Comparison of ENCODE assay signal across 32 mouse cellular contexts in the genomic region with DNA sequence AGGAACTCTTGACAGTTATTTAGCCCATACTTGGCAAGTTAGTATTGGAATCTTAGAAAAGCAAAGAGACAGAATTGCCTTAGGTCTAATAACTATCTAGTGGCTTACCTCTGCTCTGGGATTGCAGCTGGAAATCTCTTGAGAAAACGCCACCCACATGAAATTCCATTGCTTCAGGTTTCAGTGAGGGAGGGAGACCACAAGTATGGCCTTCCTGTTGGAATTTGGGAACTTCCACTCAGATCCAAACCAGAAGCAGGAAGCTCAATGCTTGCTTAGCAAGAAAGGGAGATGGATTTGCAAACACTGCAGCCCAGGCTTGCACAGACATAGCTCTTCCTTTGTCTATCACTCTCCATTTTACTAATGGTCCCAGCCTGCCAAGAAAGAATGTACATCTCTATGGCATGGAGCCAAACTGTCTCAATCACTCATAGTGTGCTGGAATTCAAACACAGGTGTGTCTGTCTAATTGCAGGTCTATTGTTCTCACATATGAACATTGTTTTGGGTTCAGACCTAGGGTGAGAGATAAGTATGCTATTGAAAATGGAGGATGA.
DNase-seq lines count a peak whose midpoint lies in the region; ATAC-seq and TF ChIP-seq lines count a peak whose summit lies in the region.
"Had no signal": no experiment of that assay in that cellular context is flagged by ENCODE, and none has a peak within 500 bp of the region (broad histone marks: within the 10 kb centered on the region; RNA-seq: fewer than 3 reads in every experiment).

No protein-coding gene starts in this region.

- H3K9ac ChIP-seq in limb, embryonic 14.5 days (ENCODE audit: low read depth, low read length, severe bottlenecking) = no peak overlapping the region
- H3K9ac ChIP-seq in midbrain, embryonic 11.5 days (ENCODE audit: low read length) = no peak overlapping the region
- H3K9ac ChIP-seq: forebrain, postnatal 0 days; hindbrain, embryonic 12.5 days; intestine, embryonic 15.5 days; liver, embryonic 14.5 days; midbrain, embryonic 12.5 days; neural tube, embryonic 12.5 days had no signal

- ATAC-seq in limb, embryonic 14.5 days (ENCODE audit: low FRiP score, low read depth) = no peak
- no peak for ATAC-seq in midbrain, embryonic 11.5 days (ENCODE audit: low FRiP score)
- ATAC-seq: forebrain, postnatal 0 days; hindbrain, postnatal 0 days; intestine, embryonic 15.5 days had no signal

- no peak overlapping the region for H3K27ac ChIP-seq in limb, embryonic 14.5 days (replicated peaks; ENCODE audit: low read depth, low read length)
- no peak overlapping the region for H3K27ac ChIP-seq in limb, embryonic 10.5 days
- no peak overlapping the region for H3K27ac ChIP-seq in midbrain, embryonic 11.5 days (ENCODE audit: low read depth, low read length)
- H3K27ac ChIP-seq: forebrain, embryonic 10.5 days; heart, embryonic 10.5 days; hindbrain, embryonic 12.5 days; hindbrain, postnatal 0 days; intestine, embryonic 15.5 days; kidney, postnatal 0 days; liver, embryonic 14.5 days; midbrain, embryonic 12.5 days; neural tube, embryonic 12.5 days had no signal

- 70% methylated on average over 1 of the region's 1 CpGs for WGBS in limb, embryonic 14.5 days
- 71% methylated on average over 1 of the region's 1 CpGs for WGBS in limb, embryonic 10.5 days
- WGBS in midbrain, embryonic 11.5 days = 60% methylated on average over 1 of the region's 1 CpGs

- H3K4me3 ChIP-seq in limb, embryonic 14.5 days (replicated peaks; ENCODE audit: low read length) = no peak overlapping the region
- H3K4me3 ChIP-seq in limb, embryonic 10.5 days = no peak overlapping the region
- H3K4me3 ChIP-seq in midbrain, embryonic 11.5 days (ENCODE audit: low read depth, low read length) = no peak overlapping the region
- H3K4me3 ChIP-seq: forebrain, embryonic 10.5 days; heart, embryonic 10.5 days; hindbrain, embryonic 12.5 days; intestine, embryonic 15.5 days; midbrain, embryonic 12.5 days; myocyte; neural tube, embryonic 12.5 days had no signal

- peak; percentile 51 for DNase-seq in limb, embryonic 14.5 days (ENCODE audit: low spot score)
- DNase-seq in limb, embryonic 10.5 days (ENCODE audit: low spot score) = no peak
- DNase-seq in Muller cell, postnatal 12 days (ENCODE audit: inconsistent ontology term) = peak; percentile 45
- peak; percentile 1 for DNase-seq in embryo, embryonic 11 days
- DNase-seq in cerebellum, adult 9-10 months = no peak
- DNase-seq in midbrain, embryonic 11.5 days (ENCODE audit: low spot score, missing footprints) = no peak
- no peak for DNase-seq in c-Kit-positive CD71-positive TER-119-positive erythroid progenitor cells, embryonic 14.5 days (ENCODE audit: low spot score)
- DNase-seq: adrenal gland, postnatal 10 days; cerebellum, adult 11-12 months; cerebellum, postnatal 10 days; forebrain, postnatal 0 days; heart, postnatal 36 days; kidney, adult 2 months; kidney, postnatal 4 days; layer of hippocampus, postnatal 36 days; left cerebral cortex, postnatal 4 days; liver; lung, adult 2 months; lung, postnatal 14 days; thymus, adult 2 months; thymus, postnatal 4 days had no signal

- H3K36me3 ChIP-seq in limb, embryonic 14.5 days (ENCODE audit: control insufficient read depth, insufficient read depth, low read length) = no peaks in the 10 kb centered on the region
- no peaks in the 10 kb centered on the region for H3K36me3 ChIP-seq in limb, embryonic 10.5 days
- H3K36me3 ChIP-seq in midbrain, embryonic 11.5 days (ENCODE audit: control insufficient read depth, insufficient read depth, low read length) = no peaks in the 10 kb centered on the region
- H3K36me3 ChIP-seq: forebrain, embryonic 10.5 days; heart, embryonic 10.5 days; hindbrain, embryonic 12.5 days; intestine, embryonic 15.5 days; midbrain, embryonic 12.5 days; neural tube, embryonic 12.5 days had no signal

- H3K4me2 ChIP-seq in limb, embryonic 14.5 days (replicated peaks; ENCODE audit: low read depth, low read length, severe bottlenecking) = no peak overlapping the region
- no peak overlapping the region for H3K4me2 ChIP-seq in midbrain, embryonic 11.5 days
- H3K4me2 ChIP-seq: hindbrain, embryonic 12.5 days; intestine, embryonic 15.5 days; midbrain, embryonic 12.5 days; neural tube, embryonic 12.5 days had no signal

- H3K27me3 ChIP-seq in limb, embryonic 14.5 days (ENCODE audit: control insufficient read depth, insufficient read depth, low read length) = no peaks in the 10 kb centered on the region
- no peaks in the 10 kb centered on the region for H3K27me3 ChIP-seq in limb, embryonic 10.5 days (ENCODE audit: low read depth, poor library complexity, severe bottlenecking)
- H3K27me3 ChIP-seq in midbrain, embryonic 11.5 days (ENCODE audit: control insufficient read depth, insufficient read depth, low read length) = no peaks in the 10 kb centered on the region
- H3K27me3 ChIP-seq: CH12.LX; hindbrain, embryonic 12.5 days; intestine, embryonic 15.5 days; midbrain, embryonic 12.5 days; neural tube, embryonic 12.5 days had no signal

- no peaks in the 10 kb centered on the region for H3K9me3 ChIP-seq in limb, embryonic 14.5 days (ENCODE audit: control insufficient read depth, low read length)
- no peaks in the 10 kb centered on the region for H3K9me3 ChIP-seq in limb, embryonic 10.5 days (replicated peaks)
- H3K9me3 ChIP-seq in midbrain, embryonic 11.5 days (ENCODE audit: control insufficient read depth, low read length) = no peaks in the 10 kb centered on the region
- H3K9me3 ChIP-seq: forebrain, embryonic 10.5 days; heart, embryonic 10.5 days; hindbrain, embryonic 12.5 days; intestine, embryonic 15.5 days; midbrain, embryonic 12.5 days; neural tube, embryonic 12.5 days had no signal

- TF ChIP-seq POLR2A in limb, embryonic 14.5 days (IDR thresholded peaks at IDR 0.05; ENCODE audit: borderline replicate concordance, extremely low read depth, insufficient read depth, insufficient read length) = no peak

- H3K4me1 ChIP-seq in limb, embryonic 14.5 days (ENCODE audit: control insufficient read depth, insufficient read depth, low read length) = no peaks in the 10 kb centered on the region
- H3K4me1 ChIP-seq in limb, embryonic 10.5 days = no peaks in the 10 kb centered on the region
- H3K4me1 ChIP-seq in midbrain, embryonic 11.5 days (ENCODE audit: control insufficient read depth, insufficient read depth, low read length) = no peaks in the 10 kb centered on the region
- H3K4me1 ChIP-seq: forebrain, embryonic 10.5 days; heart, embryonic 10.5 days; hindbrain, embryonic 12.5 days; intestine, embryonic 15.5 days; midbrain, embryonic 12.5 days; neural tube, embryonic 12.5 days had no signal

Comparison
In these comparisons a context has a peak if more than half of its experiments do, and no peak if none do; other contexts are left out.
1. DNase-seq: peak in limb, embryonic 14.5 days (single experiment), Muller cell, postnatal 12 days (single experiment) and embryo, embryonic 11 days (single experiment); none in limb, embryonic 10.5 days (single experiment), cerebellum, adult 9-10 months (single experiment), midbrain, embryonic 11.5 days (single experiment) and c-Kit-positive CD71-positive TER-119-positive erythroid progenitor cells, embryonic 14.5 days (single experiment).